Mouse (Mus musculus) naive thymus-derived CD4-positive, alpha-beta T cell, adult 5 months (primary cell): Measurements from ENCODE around the gene Sdhb. TPM values are rescaled to one million over a fixed set of nuclear protein-coding genes. Genes with fewer than 3 reads are reported as not detected.

Source experiments
- polyA plus RNA-seq: library from polyadenylated mRNA; unstranded; fragments of 100-300 nt; shearing (Covaris generic); gene quantifications from one replicate; pipeline ENCODE4 v1.2.1, GENCODE M21; 2017

The Sdhb gene
- polyA plus RNA-seq, result 177 TPM

GRCm38 (mm10) chr4:140960781-140961466 is at the start of gene Sdhb:
Gene Sdhb, plus strand, starts transcription at chr4:140961203.

GRCm38 (mm10) chr4:140986711-140987395 is 25.9 kb downstream of the Sdhb start, which contains the start of gene Atp13a2:
Gene Atp13a2, plus strand, starts transcription at chr4:140986873.

GRCm38 (mm10) chr4:141010118-141010517 is 49.1 kb downstream of the Sdhb start, which contains the start of gene Mfap2:
Gene Mfap2, plus strand, starts transcription at chr4:141010418.

Other genes starting within 250 kb of the Sdhb start
- not detected for gene Padi6, start 218.6 kb upstream of the Sdhb start, polyA plus RNA-seq
- gene Padi4, start 187.0 kb upstream of the Sdhb start, polyA plus RNA-seq, result 0.35 TPM
- 0.49 TPM for gene Padi3, start 150.6 kb upstream of the Sdhb start, polyA plus RNA-seq
- 0.34 TPM for gene Padi1, start 115.4 kb upstream of the Sdhb start, polyA plus RNA-seq
- gene Padi2, start 54.9 kb upstream of the Sdhb start, polyA plus RNA-seq, result 19.7 TPM
- gene Atp13a2, start 25.7 kb downstream of the Sdhb start, polyA plus RNA-seq, result 33.3 TPM
- not detected for gene Mfap2, start 49.2 kb downstream of the Sdhb start, polyA plus RNA-seq
- 4.4 TPM for gene Crocc, start 99.3 kb downstream of the Sdhb start, polyA plus RNA-seq
- gene Necap2, start 117.2 kb downstream of the Sdhb start, polyA plus RNA-seq, result 150 TPM
- gene Spata21, start 127.1 kb downstream of the Sdhb start, polyA plus RNA-seq, result 0.55 TPM
- 69.7 TPM for gene Szrd1, start 178.6 kb downstream of the Sdhb start, polyA plus RNA-seq
- 31.4 TPM for gene Fbxo42, start 186.7 kb downstream of the Sdhb start, polyA plus RNA-seq